Mouse (Mus musculus): ENCODE measurements around the gene Dcaf12.

Gene Dcaf12

GRCm38 (mm10) chr4:41310567-41311563 lies 3.8 kb downstream of the Dcaf12 start:
- DNase-seq = peak; percentile 67 to 78

- peak; percentile 32 to 38 for DNase-seq
Measured at GRCm38 (mm10) chr4:41307406-41307805, 7.3 kb downstream of the Dcaf12 start.

DNA sequence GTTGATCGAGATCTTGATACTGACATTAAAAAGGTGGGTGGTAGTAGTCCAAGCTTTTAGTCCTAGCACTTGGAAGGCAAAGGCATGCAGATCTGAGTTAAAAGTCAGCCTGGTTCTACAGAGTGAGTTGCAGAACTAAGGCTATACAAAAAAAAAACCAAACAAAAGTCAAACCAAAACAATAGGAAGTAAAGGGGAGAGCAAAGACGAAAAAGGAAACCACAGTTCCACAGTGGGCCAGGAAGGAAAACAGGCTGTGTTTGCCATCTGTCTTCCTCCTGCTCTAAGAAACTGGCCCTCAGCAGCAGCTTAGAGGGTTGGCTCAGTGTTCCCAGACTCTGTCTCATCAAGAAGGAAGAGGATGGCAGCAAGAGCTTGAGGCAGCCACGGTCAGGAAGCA lies 10.4 kb downstream of the Dcaf12 start:
- peak; percentile 13 to 14 for DNase-seq

- DNase-seq = no peak
Measured at GRCm38 (mm10) chr4:41303671-41304070, 11.0 kb downstream of the Dcaf12 start.

- DNase-seq = no peak
Measured at GRCm38 (mm10) chr4:41298976-41299375, 15.7 kb downstream of the Dcaf12 start.

DNA sequence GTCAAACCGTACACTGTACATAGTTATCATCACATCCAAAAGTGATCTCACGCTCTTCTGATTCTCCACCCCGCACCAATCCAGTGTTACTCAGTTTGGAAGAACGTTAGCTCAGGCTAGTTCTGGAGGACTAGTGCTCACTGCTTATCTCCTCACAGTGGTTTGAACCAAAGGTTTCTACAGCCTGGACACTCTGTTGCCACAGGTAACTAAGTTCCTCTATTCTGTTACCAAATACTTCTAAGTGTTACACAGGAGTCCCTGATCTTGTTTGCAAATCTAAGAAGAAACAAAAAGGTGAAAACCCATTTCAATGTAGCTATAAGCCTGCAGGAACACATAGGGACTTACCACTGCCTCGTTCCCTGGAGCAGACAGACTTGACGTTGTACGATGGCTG lies 18.7 kb downstream of the Dcaf12 start:
- DNase-seq = no peak

DNA sequence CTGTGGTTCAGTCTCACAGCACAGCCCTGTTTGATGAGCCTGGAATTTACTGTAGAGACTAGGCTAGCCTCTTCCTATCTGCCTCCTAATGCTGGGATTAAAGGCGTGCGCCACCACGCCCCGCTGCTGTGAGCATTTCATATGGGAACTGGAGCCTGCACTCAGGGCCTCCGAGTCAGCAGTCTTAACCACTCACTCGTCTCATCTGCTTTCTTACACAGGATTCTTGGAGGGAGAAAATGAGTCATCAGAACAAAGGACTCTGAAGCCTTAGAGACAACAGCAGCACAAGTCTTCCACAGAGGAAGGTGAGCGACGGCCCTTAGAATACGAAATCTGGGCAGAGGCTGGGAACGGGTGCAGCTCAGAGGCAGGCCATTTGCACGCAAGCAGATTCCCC lies 19.2 kb downstream of the Dcaf12 start:
- DNase-seq = no peak

- no peak for DNase-seq
Measured at GRCm38 (mm10) chr4:41293907-41294306, 20.8 kb downstream of the Dcaf12 start.

DNA sequence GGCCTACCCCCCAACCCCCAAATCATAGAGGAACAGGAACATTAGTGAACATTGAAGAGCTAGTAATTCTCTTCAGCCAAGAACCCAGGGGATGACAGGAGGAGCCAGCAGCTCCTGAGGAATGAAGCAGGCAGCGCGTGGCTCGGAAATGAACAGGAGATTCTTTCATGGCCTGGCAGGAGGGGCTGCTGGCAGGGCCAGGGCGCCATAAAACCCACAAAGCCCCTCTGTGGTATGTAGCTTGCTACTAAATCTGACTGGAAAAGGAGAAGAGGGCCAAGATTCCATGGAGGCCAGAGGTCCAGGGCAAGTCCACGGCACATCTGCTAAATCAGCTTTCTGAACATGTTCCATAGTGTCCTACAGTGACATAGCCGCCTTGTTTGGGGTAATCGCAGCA lies 24.9 kb downstream of the Dcaf12 start:
- no peak for DNase-seq

GRCm38 (mm10) chr4:41286420-41286819 lies 28.3 kb downstream of the Dcaf12 start:
- DNase-seq = peak; percentile 44 to 57

GRCm38 (mm10) chr4:41284087-41284486 lies 30.6 kb downstream of the Dcaf12 start:
- no peak for DNase-seq

DNA sequence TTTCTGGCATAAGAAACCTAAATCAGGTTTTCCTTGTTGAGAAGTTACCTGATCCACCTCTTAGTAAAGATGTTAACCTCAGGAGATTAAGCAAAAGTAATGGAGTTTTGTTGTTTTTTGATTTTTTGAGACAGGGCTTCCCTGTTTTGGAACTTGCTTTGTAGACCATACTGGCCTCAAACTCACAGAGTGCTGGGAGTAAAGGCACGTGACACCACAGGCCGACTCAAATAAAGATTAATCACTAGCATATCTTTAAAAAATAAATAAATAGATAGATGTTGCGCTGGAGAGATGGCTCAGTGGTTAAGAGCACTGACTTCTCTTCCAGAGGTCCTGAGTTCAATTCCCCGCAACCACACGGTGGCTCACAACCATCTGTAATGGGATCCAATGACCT lies 38.8 kb downstream of the Dcaf12 start:
- DNase-seq = no peak

- peak; percentile 98 to 99 for DNase-seq
Measured at GRCm38 (mm10) chr4:41274980-41275850, 39.5 kb downstream of the Dcaf12 start, which contains the start of gene Ubap2. Ubap2 (minus strand) TSS chr4:41275144.

GRCm38 (mm10) chr4:41274377-41274979 lies 40.2 kb downstream of the Dcaf12 start:
- peak; percentile 28 to 37 for DNase-seq

DNA sequence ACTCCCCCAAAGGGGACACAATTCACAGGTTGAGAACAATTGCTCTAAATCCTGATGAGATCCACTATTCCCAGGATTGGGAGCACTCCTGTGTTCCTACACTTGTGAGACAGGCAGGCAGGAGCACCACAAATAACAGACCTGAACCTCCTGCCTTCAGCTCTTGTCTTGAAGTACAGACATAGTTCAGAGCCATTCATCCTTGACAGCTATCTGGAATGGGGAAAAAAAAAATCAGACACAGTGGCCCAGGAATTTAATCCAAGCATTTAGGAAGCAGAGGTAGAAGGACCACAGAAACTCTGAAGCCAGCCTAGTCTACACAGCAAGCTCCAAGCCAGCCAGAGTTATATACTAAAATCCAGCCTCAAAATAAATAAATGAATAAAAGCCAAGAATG lies 46.6 kb downstream of the Dcaf12 start:
- DNase-seq = no peak

DNA sequence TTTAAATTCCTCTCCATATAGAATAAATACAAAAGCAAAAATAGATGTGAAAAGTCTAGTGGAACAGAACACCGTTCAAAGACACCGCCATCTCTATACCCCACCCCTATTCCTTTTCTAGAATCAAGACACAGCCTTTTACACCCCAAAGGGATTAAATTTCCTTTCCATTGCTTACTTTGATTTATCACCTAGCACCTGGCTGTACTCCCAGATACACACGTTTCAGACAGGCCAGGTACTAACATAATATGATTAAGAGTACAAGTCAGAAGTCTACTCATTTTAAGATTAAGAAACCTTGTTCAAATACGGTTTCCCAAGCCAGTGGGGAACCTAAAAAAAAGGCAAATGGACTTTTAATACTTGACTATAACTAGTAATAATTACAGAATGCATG lies 48.3 kb downstream of the Dcaf12 start:
- DNase-seq = no peak

DNA sequence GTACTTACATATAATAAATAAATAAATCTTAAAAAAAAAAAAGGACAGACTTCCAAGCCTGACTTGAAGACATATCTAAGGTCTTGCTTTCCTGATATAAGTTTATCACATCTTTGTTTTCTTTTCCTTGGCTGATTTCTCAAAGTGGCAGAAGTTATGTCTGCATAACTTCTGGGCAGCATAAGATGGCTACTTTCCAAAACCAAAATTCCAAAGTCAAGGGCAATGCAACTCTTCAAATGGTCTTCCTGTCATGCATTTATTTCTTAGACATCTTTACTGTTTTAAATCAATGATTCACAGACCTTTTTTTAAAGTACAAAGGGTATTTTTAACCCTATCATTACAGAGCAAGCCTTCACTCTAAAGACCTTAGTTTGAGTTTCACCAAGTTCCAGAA lies 54.0 kb downstream of the Dcaf12 start:
- no peak for DNase-seq

GRCm38 (mm10) chr4:41259019-41259418 lies 55.7 kb downstream of the Dcaf12 start:
- no peak for DNase-seq

DNA sequence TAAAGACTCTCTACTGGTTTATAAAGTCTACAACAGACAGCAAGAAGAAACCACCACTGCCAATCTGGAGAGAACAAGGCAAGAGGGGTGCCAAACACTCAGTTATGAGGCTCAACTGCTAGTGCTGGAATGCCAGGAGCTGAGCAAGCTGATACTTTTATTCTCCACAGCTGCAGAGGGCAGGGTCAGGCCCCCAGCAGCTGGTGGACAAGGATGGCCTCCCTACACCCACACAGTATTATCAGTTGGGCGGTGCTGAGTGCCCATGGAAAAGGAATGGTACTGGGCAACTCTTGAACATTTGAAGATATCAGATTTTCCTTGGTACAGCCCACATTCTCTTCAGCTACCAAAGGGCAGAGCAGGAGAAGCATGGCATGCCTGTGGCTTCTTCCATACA lies 56.9 kb downstream of the Dcaf12 start:
- DNase-seq = no peak

GRCm38 (mm10) chr4:41255564-41256210 lies 59.0 kb downstream of the Dcaf12 start:
- DNase-seq = no peak

- no peak for DNase-seq
Measured at GRCm38 (mm10) chr4:41253756-41254155, 60.9 kb downstream of the Dcaf12 start.

DNA sequence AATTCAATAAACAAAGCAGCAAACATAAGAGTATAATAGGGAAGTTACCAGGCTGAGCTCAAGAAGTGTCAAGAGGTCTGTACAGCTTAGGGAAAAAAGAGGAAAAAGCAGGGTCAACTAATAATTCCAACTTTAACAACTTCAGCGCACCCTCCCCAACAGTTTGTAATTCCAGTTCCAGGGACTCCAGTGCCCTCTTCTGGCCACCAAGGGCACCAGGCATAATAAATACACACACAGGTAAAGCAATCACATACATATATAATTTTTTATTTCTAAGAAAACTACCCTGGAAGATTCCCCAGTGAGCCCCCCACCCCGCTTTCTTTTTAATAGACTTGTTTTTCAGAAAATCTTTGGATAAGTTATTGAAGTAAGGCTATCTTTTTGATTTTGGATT lies 69.3 kb downstream of the Dcaf12 start:
- no peak for DNase-seq

Data from B cell, adult 2 months (primary cell).